Mouse (Mus musculus): ENCODE measurements around the gene Trp53i13. TPM values are rescaled to one million over a fixed set of nuclear protein-coding genes. Genes with fewer than 3 reads are reported as not detected.
A peak's percentile ranks its signal among the peaks of the same experiment; 100 is the strongest.
"Not testable (repeated sequence)": the region's sequence is repeated elsewhere in the genome, so short reads cannot be mapped to it uniquely, and the experiment has no call there.

Trp53i13 gene
- 23.5 and 27.7 TPM in 2 replicates for polyA plus RNA-seq (2015; fragmentation: Nextera tagmentation; extraction: Ambion mirVana)

- H3K9ac ChIP-seq, result peak within 1 kb of the TSS; percentile 82
- no peaks in the 10 kb centered on the region for H3K36me3 ChIP-seq
- H3K9me3 ChIP-seq, result no peaks in the 10 kb centered on the region
- peaks cover 34% of the 10 kb centered on the region for H3K27me3 ChIP-seq (replicated peaks)
- peaks cover 40% of the 10 kb centered on the region for H3K4me1 ChIP-seq
- ATAC-seq (ENCODE audit: extremely low read depth, insufficient number of reproducible peaks, low FRiP score, low TSS enrichment), result no peak
- WGBS, result 11% methylated on average over 39 of the region's 39 CpGs
- peak within 1 kb of the TSS; percentile 86 for H3K4me2 ChIP-seq
- H3K27ac ChIP-seq (replicated peaks), result peak within 1 kb of the TSS; percentile 48; the same call in 1 of the 2 replicates
- peak within 1 kb of the TSS; percentile 75 for H3K4me3 ChIP-seq
These were observed at the start of gene Trp53i13 for GRCm38 (mm10) chr11:77515637-77516552. TSS of gene Trp53i13 (minus strand) at chr11:77515980.

GRCm38 (mm10) chr11:77545261-77545660 lies 29.5 kb upstream of the Trp53i13 start:
- H3K27ac ChIP-seq (replicated peaks), result no peak overlapping the region
- WGBS, result 92% methylated on average over 7 of the region's 7 CpGs

GRCm38 (mm10) chr11:77532202-77532846 lies 16.5 kb upstream of the Trp53i13 start:
- no peaks in the 10 kb centered on the region for H3K9me3 ChIP-seq
- no peak for ATAC-seq (ENCODE audit: extremely low read depth, insufficient number of reproducible peaks, low FRiP score, low TSS enrichment)
- H3K36me3 ChIP-seq, result peaks cover 54% of the 10 kb centered on the region

More at GRCm38 (mm10) chr11:77545261-77545660, 29.5 kb upstream of the Trp53i13 start:
- no peak for ATAC-seq (ENCODE audit: extremely low read depth, insufficient number of reproducible peaks, low FRiP score, low TSS enrichment)
- no peaks in the 10 kb centered on the region for H3K4me1 ChIP-seq
- H3K36me3 ChIP-seq, result peaks cover 91% of the 10 kb centered on the region
- H3K9ac ChIP-seq, result no peak overlapping the region
- no peak overlapping the region for H3K4me3 ChIP-seq
- H3K27me3 ChIP-seq (replicated peaks), result no peaks in the 10 kb centered on the region
- no peaks in the 10 kb centered on the region for H3K9me3 ChIP-seq
- no peak overlapping the region for H3K4me2 ChIP-seq

GRCm38 (mm10) chr11:77530862-77531261 lies 15.1 kb upstream of the Trp53i13 start:
- no peak overlapping the region for H3K4me2 ChIP-seq
- H3K36me3 ChIP-seq, result peaks cover 40% of the 10 kb centered on the region
- H3K9me3 ChIP-seq, result no peaks in the 10 kb centered on the region
- H3K4me1 ChIP-seq, result no peaks in the 10 kb centered on the region
- WGBS, result 69% methylated on average over 2 of the region's 2 CpGs
- no peak overlapping the region for H3K27ac ChIP-seq (replicated peaks)
- no peak overlapping the region for H3K9ac ChIP-seq
- no peaks in the 10 kb centered on the region for H3K27me3 ChIP-seq (replicated peaks)
- no peak for ATAC-seq (ENCODE audit: extremely low read depth, insufficient number of reproducible peaks, low FRiP score, low TSS enrichment)
- H3K4me3 ChIP-seq, result no peak overlapping the region

More at GRCm38 (mm10) chr11:77532202-77532846, 16.5 kb upstream of the Trp53i13 start:
- H3K4me3 ChIP-seq, result no peak overlapping the region
- no peak overlapping the region for H3K27ac ChIP-seq (replicated peaks)
- 83% methylated on average over 4 of the region's 4 CpGs for WGBS
- no peak overlapping the region for H3K4me2 ChIP-seq
- no peaks in the 10 kb centered on the region for H3K4me1 ChIP-seq
- H3K9ac ChIP-seq, result no peak overlapping the region
- no peaks in the 10 kb centered on the region for H3K27me3 ChIP-seq (replicated peaks)

- no peak overlapping the region for H3K9ac ChIP-seq
- H3K27me3 ChIP-seq (replicated peaks), result no peaks in the 10 kb centered on the region
- peaks cover 32% of the 10 kb centered on the region for H3K36me3 ChIP-seq
- no peak overlapping the region for H3K27ac ChIP-seq (replicated peaks)
- H3K9me3 ChIP-seq, result no peaks in the 10 kb centered on the region
- 76% methylated on average over 3 of the region's 3 CpGs for WGBS
- H3K4me2 ChIP-seq, result no peak overlapping the region
- H3K4me3 ChIP-seq, result no peak overlapping the region
- ATAC-seq (ENCODE audit: extremely low read depth, insufficient number of reproducible peaks, low FRiP score, low TSS enrichment), result no peak
- H3K4me1 ChIP-seq, result no peaks in the 10 kb centered on the region
These were observed 13.9 kb upstream of the Trp53i13 start for GRCm38 (mm10) chr11:77529644-77530043.

- H3K36me3 ChIP-seq, result peaks cover 22% of the 10 kb centered on the region
- H3K9me3 ChIP-seq; H3K27ac ChIP-seq (replicated peaks); H3K4me3 ChIP-seq; ATAC-seq (ENCODE audit: extremely low read depth, insufficient number of reproducible peaks, low FRiP score, low TSS enrichment); H3K9ac ChIP-seq; H3K27me3 ChIP-seq (replicated peaks); H3K4me1 ChIP-seq; H3K4me2 ChIP-seq: not testable (repeated sequence)
- 90% methylated on average over 3 of the region's 3 CpGs for WGBS
These were observed 12.6 kb upstream of the Trp53i13 start for GRCm38 (mm10) chr11:77528420-77528819.

- no peak overlapping the region for H3K9ac ChIP-seq
- peaks cover 11% of the 10 kb centered on the region for H3K36me3 ChIP-seq
- no peak for ATAC-seq (ENCODE audit: extremely low read depth, insufficient number of reproducible peaks, low FRiP score, low TSS enrichment)
- no peaks in the 10 kb centered on the region for H3K4me1 ChIP-seq
- H3K9me3 ChIP-seq, result no peaks in the 10 kb centered on the region
- H3K4me3 ChIP-seq, result no peak overlapping the region
- no peak overlapping the region for H3K4me2 ChIP-seq
- H3K27me3 ChIP-seq (replicated peaks), result no peaks in the 10 kb centered on the region
- no peak overlapping the region for H3K27ac ChIP-seq (replicated peaks)
- WGBS, result 66% methylated on average over 3 of the region's 3 CpGs
These were observed 10.2 kb upstream of the Trp53i13 start for GRCm38 (mm10) chr11:77525804-77526486.

- Histone ChIP-seq H3K4me3 (no peak overlapping the region), H3K27me3 (replicated peaks) (peaks cover 28% of the 10 kb centered on the region), H3K36me3 (no peaks in the 10 kb centered on the region), H3K9ac (no peak overlapping the region), H3K27ac (replicated peaks) (no peak overlapping the region), H3K4me1 (peaks cover 8% of the 10 kb centered on the region), H3K9me3 (no peaks in the 10 kb centered on the region), H3K4me2 (no peak overlapping the region)
- ATAC-seq (ENCODE audit: extremely low read depth, insufficient number of reproducible peaks, low FRiP score, low TSS enrichment), result no peak
- WGBS, result 52% methylated on average over 5 of the region's 5 CpGs
These were observed 5.1 kb upstream of the Trp53i13 start for GRCm38 (mm10) chr11:77520601-77521529.

GRCm38 (mm10) chr11:77519043-77519442 lies 3.3 kb upstream of the Trp53i13 start, which contains the start of gene Gm10392:
TSS of gene Gm10392 (minus strand) at chr11:77519198.
- WGBS, result 44% methylated on average over 5 of the region's 5 CpGs
- Histone ChIP-seq H3K36me3 (no peaks in the 10 kb centered on the region), H3K4me1 (peaks cover 25% of the 10 kb centered on the region), H3K9ac (no peak within 1 kb of the TSS), H3K27me3 (replicated peaks) (peaks cover 34% of the 10 kb centered on the region), H3K4me3 (no peak within 1 kb of the TSS), H3K4me2 (no peak within 1 kb of the TSS), H3K27ac (replicated peaks) (0 out of 2 replicates have a peak within 1 kb of the TSS, but pooled peaks have one; percentile 5), H3K9me3 (no peaks in the 10 kb centered on the region)
- no peak for ATAC-seq (ENCODE audit: extremely low read depth, insufficient number of reproducible peaks, low FRiP score, low TSS enrichment)

GRCm38 (mm10) chr11:77518051-77518798 lies 2.4 kb upstream of the Trp53i13 start:
- no peak overlapping the region for H3K27ac ChIP-seq (replicated peaks)

More at GRCm38 (mm10) chr11:77518051-77518798, 2.4 kb upstream of the Trp53i13 start:
- no peak overlapping the region for H3K4me2 ChIP-seq
- no peak overlapping the region for H3K9ac ChIP-seq
- H3K36me3 ChIP-seq, result no peaks in the 10 kb centered on the region
- H3K4me3 ChIP-seq, result no peak overlapping the region
- peaks cover 31% of the 10 kb centered on the region for H3K4me1 ChIP-seq
- no peak for ATAC-seq (ENCODE audit: extremely low read depth, insufficient number of reproducible peaks, low FRiP score, low TSS enrichment)
- WGBS, result 81% methylated on average over 25 of the region's 27 CpGs
- no peaks in the 10 kb centered on the region for H3K9me3 ChIP-seq
- H3K27me3 ChIP-seq (replicated peaks), result peaks cover 34% of the 10 kb centered on the region

Measured in heart, embryonic 13.5 days (tissue).